Mouse (Mus musculus) embryonic facial prominence, embryonic 14.5 days (tissue): ENCODE data around the gene Cyth3. TPM values are rescaled to one million over a fixed set of nuclear protein-coding genes. Genes with fewer than 3 reads are reported as not detected.
A peak's percentile ranks its signal among the peaks of the same experiment; 100 is the strongest.

Experiments used
- ATAC-seq: fragments of 200-750 bp; cut with Nextera tagmentation; 2 replicates; pipeline ENCODE4 v1.8.0; 2017; ENCODE audit warnings: low read depth, moderate number of reproducible peaks, moderate TSS enrichment
- DNase-seq: peaks from one replicate; pipeline ENCODE4 v3.0.0-alpha.2; 2015; ENCODE audit warnings: low spot score
- H3K27ac ChIP-seq: fragments of 300-500 bp; sonication (generic); replicated peaks from 2 replicates; pipeline ENCODE4 v1.5.1; 2014; ENCODE audit warnings: low read depth, mild to moderate bottlenecking, low read length, moderate library complexity
- H3K27me3 ChIP-seq: fragments of 300-500 bp; sonication (generic); replicated peaks from 2 replicates; pipeline ENCODE4 v1.6.1; 2014; ENCODE audit warnings: low read length; ENCODE audit not compliant: control insufficient read depth, insufficient read depth
- H3K36me3 ChIP-seq: fragments of 300-500 bp; sonication (generic); 2 replicates; pipeline ENCODE4 v1.6.1; 2014; ENCODE audit warnings: low read length, mixed read lengths; ENCODE audit not compliant: control insufficient read depth, insufficient read depth
- H3K4me1 ChIP-seq: fragments of 300-500 bp; sonication (generic); 2 replicates; pipeline ENCODE4 v1.6.1; 2014; ENCODE audit warnings: antibody characterized with exemption, low read length; ENCODE audit not compliant: control insufficient read depth, insufficient read depth
- H3K4me2 ChIP-seq: fragments of 300-500 bp; sonication (generic); 2 replicates; pipeline ENCODE4 v1.6.1; 2014; ENCODE audit warnings: low read depth, mild to moderate bottlenecking, low read length, moderate library complexity, mixed read lengths
- H3K4me3 ChIP-seq: fragments of 300-500 bp; sonication (generic); 2 replicates; pipeline ENCODE4 v1.5.1; 2014; ENCODE audit warnings: low read depth, mild to moderate bottlenecking, low read length
- H3K9ac ChIP-seq: fragments of 300-500 bp; sonication (generic); 2 replicates; pipeline ENCODE4 v1.6.1; 2014; ENCODE audit warnings: low read depth, mild to moderate bottlenecking, low read length, moderate library complexity, mixed read lengths
- H3K9me3 ChIP-seq: fragments of 300-500 bp; sonication (generic); 2 replicates; pipeline ENCODE4 v1.6.1; 2016; ENCODE audit warnings: low read length; ENCODE audit not compliant: control insufficient read depth
- WGBS: fragments of 180-500 bp; shearing (Covaris S2); extraction: QIAGEN DNeasy Blood & Tissue Kit; methylation state at CpG from one replicate; pipeline ENCODE4 v1.1.7; 2014; 5-methylcytosine and 5-hydroxymethylcytosine counted together
- polyA plus RNA-seq: library from polyadenylated mRNA; unstranded; fragments of >200 nt; fragmentation: Nextera tagmentation; extraction: Ambion mirVana; gene quantifications from 2 replicates; pipeline ENCODE4 v1.2.1, GENCODE M21; 2014

The Cyth3 gene
- polyA plus RNA-seq, 1 experiment from 2014 or later: 52.0 TPM

- no peak overlapping the region for H3K4me2 ChIP-seq
- H3K9ac ChIP-seq: no peak overlapping the region
- H3K27ac ChIP-seq: no peak overlapping the region
- no peak overlapping the region for H3K4me3 ChIP-seq
- H3K36me3 ChIP-seq: peaks cover 33% of the 10 kb centered on the region
- DNase-seq (no peak), ATAC-seq (no peak)
- 90% methylated on average over 3 of the region's 3 CpGs for WGBS
- 0 out of 2 replicates have a peak, but pooled peaks cover 5% of the 10 kb centered on the region for H3K4me1 ChIP-seq
- H3K9me3 ChIP-seq: no peaks in the 10 kb centered on the region
- no peaks in the 10 kb centered on the region for H3K27me3 ChIP-seq
Observed at GRCm38 (mm10) chr5:143686456-143686855, 64.2 kb downstream of the Cyth3 start.

DNA sequence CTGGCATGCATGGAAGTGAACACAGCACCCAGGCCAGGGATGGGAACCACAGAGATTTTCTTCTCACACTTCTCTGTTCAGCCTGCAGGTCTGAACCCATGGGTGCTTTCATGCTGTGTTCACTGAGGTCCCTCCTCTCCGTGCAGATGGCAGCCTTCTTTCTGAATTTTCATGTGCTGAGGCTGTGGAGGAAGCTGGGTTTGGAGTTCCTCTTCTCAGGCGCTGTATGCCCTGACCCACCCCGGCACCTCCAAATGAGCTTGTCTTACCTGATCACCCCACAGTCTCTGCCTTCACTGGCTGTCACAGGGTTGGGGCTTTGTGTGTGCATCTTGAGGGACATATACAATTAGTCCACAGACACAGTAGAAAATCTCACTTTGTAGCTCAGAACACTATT, 65.3 kb downstream of the Cyth3 start:
- no peak overlapping the region for H3K9ac ChIP-seq
- 87% methylated on average over 3 of the region's 3 CpGs for WGBS

DNA sequence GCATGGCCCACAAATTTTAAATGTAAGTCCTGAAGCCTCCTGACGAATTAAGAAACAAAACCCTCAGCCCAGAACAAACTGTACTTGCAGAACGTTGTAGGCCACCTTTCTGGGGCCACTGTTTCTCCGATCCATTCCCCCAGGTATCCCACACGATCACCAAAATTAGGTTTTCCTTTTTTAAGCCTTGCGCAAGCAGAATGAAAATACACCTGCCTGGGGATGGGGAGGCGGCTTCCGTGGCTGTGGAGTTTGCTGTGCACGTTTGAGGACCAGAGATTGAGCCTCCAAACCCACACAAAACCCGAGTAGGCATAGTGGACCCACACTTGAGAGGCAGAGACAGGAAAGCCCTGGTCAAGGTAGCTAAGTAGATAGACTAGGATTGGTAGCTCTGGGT, 68.1 kb downstream of the Cyth3 start:
- H3K9me3 ChIP-seq: no peaks in the 10 kb centered on the region
- no peaks in the 10 kb centered on the region for H3K4me1 ChIP-seq
- no peak overlapping the region for H3K9ac ChIP-seq
- 89% methylated on average over 9 of the region's 9 CpGs for WGBS
- no peak overlapping the region for H3K4me3 ChIP-seq
- peaks cover 61% of the 10 kb centered on the region for H3K36me3 ChIP-seq
- no peak for ATAC-seq
- DNase-seq: no peak
- H3K27me3 ChIP-seq: no peaks in the 10 kb centered on the region
- no peak overlapping the region for H3K4me2 ChIP-seq
- no peak overlapping the region for H3K27ac ChIP-seq

More for the DNA sequence above, 65.3 kb downstream of the Cyth3 start:
- no peak overlapping the region for H3K27ac ChIP-seq
- no peaks in the 10 kb centered on the region for H3K27me3 ChIP-seq
- 0 out of 2 replicates have a peak, but pooled peaks cover 5% of the 10 kb centered on the region for H3K4me1 ChIP-seq
- ATAC-seq: no peak
- H3K4me2 ChIP-seq: no peak overlapping the region
- H3K4me3 ChIP-seq: no peak overlapping the region
- H3K36me3 ChIP-seq: peaks cover 33% of the 10 kb centered on the region
- DNase-seq: no peak
- no peaks in the 10 kb centered on the region for H3K9me3 ChIP-seq

DNA sequence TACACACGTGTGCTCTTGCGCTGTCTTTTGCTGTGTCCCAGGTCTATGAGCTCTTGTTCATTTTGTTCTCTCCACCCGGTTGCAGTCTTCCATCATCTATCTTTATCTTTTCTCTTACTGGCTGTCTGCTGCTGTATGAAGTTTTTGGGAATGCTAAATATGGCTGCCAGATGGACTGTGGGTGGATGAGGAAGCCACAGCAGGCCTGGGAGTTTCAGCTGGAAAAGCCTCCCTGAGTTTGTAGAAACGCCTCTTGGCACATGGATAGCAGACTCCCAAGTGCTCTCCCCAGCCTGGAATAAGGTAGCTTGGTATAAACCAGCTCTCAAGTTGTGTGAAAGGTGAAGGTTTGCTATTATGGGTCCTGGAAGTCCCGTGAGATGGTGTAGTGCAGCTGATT, 68.7 kb downstream of the Cyth3 start:
- no peaks in the 10 kb centered on the region for H3K4me1 ChIP-seq
- ATAC-seq (no peak), DNase-seq (peak; percentile 38)
- 81% methylated on average over 5 of the region's 5 CpGs for WGBS
- no peak overlapping the region for H3K4me2 ChIP-seq
- no peak overlapping the region for H3K4me3 ChIP-seq
- H3K27ac ChIP-seq: no peak overlapping the region
- no peaks in the 10 kb centered on the region for H3K27me3 ChIP-seq
- H3K9me3 ChIP-seq: no peaks in the 10 kb centered on the region
- H3K36me3 ChIP-seq: peaks cover 64% of the 10 kb centered on the region
- H3K9ac ChIP-seq: no peak overlapping the region

- H3K4me3 ChIP-seq: no peak overlapping the region
- 72% methylated on average over 3 of the region's 3 CpGs for WGBS
- H3K27ac ChIP-seq: no peak overlapping the region
- H3K9me3 ChIP-seq: no peaks in the 10 kb centered on the region
- peaks cover 72% of the 10 kb centered on the region for H3K36me3 ChIP-seq
- no peaks in the 10 kb centered on the region for H3K4me1 ChIP-seq
- no peak overlapping the region for H3K4me2 ChIP-seq
- DNase-seq (peak; percentile 56), ATAC-seq (0 out of 2 replicates have a peak, but pooled peaks have one; percentile 12)
- no peak overlapping the region for H3K9ac ChIP-seq
- no peaks in the 10 kb centered on the region for H3K27me3 ChIP-seq
Observed at GRCm38 (mm10) chr5:143696323-143696722, 74.1 kb downstream of the Cyth3 start.

- ATAC-seq (no peak), DNase-seq (no peak)
- Histone ChIP-seq H3K9me3 (no peaks in the 10 kb centered on the region), H3K4me2 (no peak overlapping the region), H3K9ac (no peak overlapping the region), H3K4me1 (no peaks in the 10 kb centered on the region), H3K36me3 (peaks cover 84% of the 10 kb centered on the region), H3K27ac (no peak overlapping the region), H3K27me3 (no peaks in the 10 kb centered on the region), H3K4me3 (no peak overlapping the region)
- WGBS: 94% methylated on average over 4 of the region's 4 CpGs
Observed at GRCm38 (mm10) chr5:143698454-143698853, 76.2 kb downstream of the Cyth3 start.

DNA sequence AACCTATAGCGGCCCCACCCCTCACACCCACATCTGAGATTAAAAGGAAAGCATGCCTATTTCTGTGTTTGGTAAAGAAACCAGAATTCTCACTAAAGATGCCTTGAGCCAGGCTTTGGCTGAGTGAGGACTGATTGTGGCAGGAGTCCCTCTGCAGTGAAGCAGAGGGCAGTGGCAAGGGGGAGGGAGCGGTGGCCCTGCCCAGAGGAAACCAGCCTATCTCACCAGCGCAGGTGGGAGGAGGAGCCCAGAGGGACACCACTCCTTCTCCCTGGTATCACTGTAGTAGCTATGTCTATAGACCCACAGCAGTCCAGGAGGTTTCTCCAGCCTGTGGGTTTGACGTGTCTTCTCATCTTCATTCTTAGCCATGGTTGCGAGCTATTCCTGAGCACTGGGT, 78.0 kb downstream of the Cyth3 start:
- WGBS: 95% methylated on average over 5 of the region's 5 CpGs
- H3K9me3 ChIP-seq: no peaks in the 10 kb centered on the region
- no peak overlapping the region for H3K4me3 ChIP-seq
- DNase-seq: no peak
- no peaks in the 10 kb centered on the region for H3K27me3 ChIP-seq
- no peak overlapping the region for H3K27ac ChIP-seq
- H3K4me1 ChIP-seq: no peaks in the 10 kb centered on the region
- H3K9ac ChIP-seq: no peak overlapping the region
- no peak overlapping the region for H3K4me2 ChIP-seq
- H3K36me3 ChIP-seq: peaks cover 81% of the 10 kb centered on the region
- no peak for ATAC-seq

- ATAC-seq (no peak), DNase-seq (no peak)
- no peaks in the 10 kb centered on the region for H3K9me3 ChIP-seq
- H3K4me1 ChIP-seq: no peaks in the 10 kb centered on the region
- peaks cover 76% of the 10 kb centered on the region for H3K36me3 ChIP-seq
- H3K27me3 ChIP-seq: no peaks in the 10 kb centered on the region
- no peak overlapping the region for H3K9ac ChIP-seq
- H3K4me3 ChIP-seq: no peak overlapping the region
- no peak overlapping the region for H3K4me2 ChIP-seq
- 91% methylated on average over 7 of the region's 10 CpGs for whole genome bisulfite sequencing
- no peak overlapping the region for H3K27ac ChIP-seq
Observed at GRCm38 (mm10) chr5:143701074-143701473, 78.8 kb downstream of the Cyth3 start.

DNA sequence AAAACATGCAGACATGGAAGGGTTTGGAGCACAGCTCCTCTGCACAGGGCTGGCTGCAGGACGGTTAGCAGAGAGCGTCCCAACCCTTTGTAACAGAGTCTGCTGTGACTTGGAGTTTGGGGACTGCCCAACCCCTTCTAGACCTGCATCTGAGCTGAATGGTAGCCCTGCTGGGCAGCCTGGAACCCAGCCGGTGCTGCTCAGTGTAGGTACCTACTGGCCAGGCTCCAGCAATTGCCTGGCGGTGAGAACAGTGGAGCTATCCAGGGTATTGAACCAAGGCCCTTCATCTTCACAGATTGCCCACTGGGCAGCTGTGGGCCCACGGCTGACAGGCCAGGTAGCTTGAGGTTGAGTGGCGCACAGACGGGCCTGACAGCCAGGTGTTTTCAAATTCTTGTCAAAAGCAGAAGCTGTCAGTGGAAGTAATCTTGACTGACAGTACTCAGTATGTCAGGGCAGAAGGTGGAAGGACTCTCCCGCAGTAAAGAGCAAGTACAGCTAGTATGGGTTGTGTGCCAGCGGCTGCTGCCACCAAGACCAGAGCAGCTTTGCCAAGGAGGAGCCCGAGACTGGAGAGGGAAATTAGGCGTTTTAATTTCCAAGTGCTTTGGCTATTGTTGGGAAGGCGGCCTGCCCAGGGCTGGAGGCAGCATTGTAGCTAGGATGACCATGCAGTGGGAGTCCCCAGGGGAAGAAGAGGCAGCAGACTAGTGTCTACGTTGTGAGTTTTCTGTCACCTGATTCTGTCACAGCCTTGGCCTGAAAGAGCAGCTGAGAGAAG, 82.8 kb downstream of the Cyth3 start:
- Histone ChIP-seq H3K4me3 (no peak overlapping the region), H3K9ac (no peak overlapping the region), H3K4me1 (no peaks in the 10 kb centered on the region), H3K27ac (no peak overlapping the region), H3K27me3 (no peaks in the 10 kb centered on the region), H3K4me2 (no peak overlapping the region), H3K36me3 (peaks cover 81% of the 10 kb centered on the region), H3K9me3 (no peaks in the 10 kb centered on the region)
- WGBS: 80% methylated on average over 13 of the region's 13 CpGs
- no peak for ATAC-seq
- DNase-seq: no peak
